Mouse (Mus musculus) left cerebral cortex, postnatal 14 days (tissue): Measurements from ENCODE around the gene Sntn. TPM values are rescaled to one million over a fixed set of nuclear protein-coding genes. Genes with fewer than 3 reads are reported as not detected.

Experiments
- DNase-seq, 2 experiments: peaks; one replicate each; pipeline ENCODE4 v3.0.0; 2021 to 2022; ENCODE audit warnings: low spot score in 2 of 2, mixed read lengths in 1 of 2
- intact Hi-C: fragments of 180-260 bp; cut with DNase I; formaldehyde crosslinking; loops from one replicate; pipeline ENCODE4 v1.15.1; 2025
- long read RNA-seq, 2 experiments: library from polyadenylated mRNA; stranded (forward); transcript quantifications; one replicate each; pipeline ENCODE4 v2.0.0; 2021
- total RNA-seq, 2 experiments: library from RNA; stranded (reverse); gene quantifications; 2 replicates each; pipeline ENCODE4 v1.2.3; 2021

Gene Sntn
- total RNA-seq = not detected
- long read RNA-seq, experiment 1 = 0 reads
- long read RNA-seq, experiment 2, partial matches to known transcripts = 0 of 1 reads
- long read RNA-seq, experiment 2, other reads (novel, unspliced or antisense) = 0 of 1 reads

DNA sequence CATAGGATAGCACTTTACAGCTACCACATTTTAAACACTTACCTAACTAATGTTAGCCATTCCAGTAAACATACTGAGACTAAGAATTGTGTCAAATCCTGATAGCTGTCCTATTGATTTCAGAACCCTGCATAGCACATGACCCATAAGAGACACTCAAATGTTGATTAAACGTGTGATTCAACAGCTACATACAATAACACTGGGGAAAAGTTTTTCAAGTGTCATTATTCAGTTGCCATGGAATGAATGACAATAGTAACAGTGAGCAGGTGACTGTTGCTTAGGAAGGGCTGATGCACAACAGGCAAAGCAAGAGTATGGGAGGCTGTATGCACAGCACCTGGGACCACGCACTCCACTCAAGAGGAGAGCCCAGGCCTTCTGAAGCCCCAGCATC is at the start of gene Sntn:
TSS of gene Sntn (plus strand) at position 301 of the 400 bp plus-strand sequence.
- intact Hi-C loops = no loop called here
- no peak for DNase-seq

DNA sequence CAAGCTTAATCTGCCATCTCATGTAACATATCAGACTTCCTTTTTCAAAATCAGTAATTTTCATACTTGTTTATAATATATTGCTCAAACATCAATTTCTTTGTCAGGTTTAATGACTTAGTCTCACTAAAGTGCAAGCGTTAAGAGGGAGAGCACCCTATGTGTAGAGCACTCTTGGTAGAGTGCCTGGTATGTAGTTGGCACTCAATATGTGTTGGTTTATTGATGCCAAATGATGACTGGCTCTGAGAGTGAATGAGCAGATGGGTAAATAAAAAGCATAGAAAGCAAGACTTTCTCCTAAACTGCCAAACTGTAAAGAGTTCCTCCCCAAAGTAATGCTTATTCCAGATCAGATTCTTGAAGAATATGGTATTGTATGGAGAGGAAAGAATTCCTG is 20.8 kb upstream of the Sntn start:
- DNase-seq = no peak
- intact Hi-C loops = no loop called here

GRCm38 (mm10) chr14:13651039-13651438 is 19.6 kb upstream of the Sntn start:
- no peak for DNase-seq
- intact Hi-C loops = no loop called here

GRCm38 (mm10) chr14:13651541-13652298 is 19.0 kb upstream of the Sntn start:
- DNase-seq = peak; percentile 4 to 13
- intact Hi-C loops = no loop called here

DNA sequence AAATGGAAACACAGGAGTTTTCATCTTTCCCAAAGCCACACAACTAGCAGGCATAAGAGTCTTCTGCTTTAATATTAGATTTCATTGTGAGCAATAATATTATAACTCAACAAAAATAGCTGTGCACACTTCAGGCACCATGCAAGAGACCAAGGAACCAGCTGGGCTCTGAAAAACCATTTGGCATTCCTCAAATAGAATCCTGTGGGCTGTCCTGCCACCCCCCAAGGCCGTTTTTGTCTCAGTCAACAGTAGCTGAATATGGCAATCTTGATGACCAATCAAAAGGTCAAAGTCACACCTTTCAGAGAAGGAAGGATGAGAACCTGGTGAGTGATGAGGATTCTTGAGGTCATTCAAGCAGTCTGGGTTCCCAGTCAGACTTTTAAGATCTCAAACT is 16.0 kb downstream of the Sntn start:
- intact Hi-C loops = no loop called here
- no peak for DNase-seq

GRCm38 (mm10) chr14:13690426-13690825 is 19.8 kb downstream of the Sntn start:
- intact Hi-C loops = no loop called here
- DNase-seq = no peak

GRCm38 (mm10) chr14:13732263-13732662 is 61.6 kb downstream of the Sntn start:
- DNase-seq = no peak
- intact Hi-C loops = no loop called here

Other genes starting within 250 kb of the Sntn start
- not detected for gene Gm281, start 243.6 kb downstream of the Sntn start, total RNA-seq